Mouse (Mus musculus) kidney, postnatal 25 days (tissue): ENCODE results near the gene Tmprss3.

Experiments
- DNase-seq, 2 experiments: peaks; one replicate each; pipeline ENCODE4 v3.0.0; 2021; ENCODE audit warnings: mixed read lengths in 2 of 2

Tmprss3 gene

DNA sequence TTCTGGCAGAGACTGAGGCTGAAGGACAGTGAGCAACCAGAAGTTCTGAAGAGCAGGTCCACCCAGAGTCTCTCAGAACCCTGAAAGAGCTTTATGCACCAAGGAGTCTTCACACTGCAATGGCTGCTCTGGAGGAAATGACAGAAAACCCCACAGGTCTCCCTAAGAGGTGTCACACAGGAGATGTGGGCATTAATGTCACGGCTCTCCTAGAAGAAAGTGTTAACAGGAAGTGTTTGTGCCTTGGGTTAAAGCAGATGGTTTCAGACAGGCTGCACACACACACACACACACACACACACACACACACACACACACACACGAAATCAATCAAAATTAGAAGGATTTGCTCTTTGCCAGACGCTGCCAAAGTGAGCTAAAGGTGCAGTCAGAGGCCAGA, 62.5 kb downstream of the Tmprss3 start:
- DNase-seq = no peak

DNA sequence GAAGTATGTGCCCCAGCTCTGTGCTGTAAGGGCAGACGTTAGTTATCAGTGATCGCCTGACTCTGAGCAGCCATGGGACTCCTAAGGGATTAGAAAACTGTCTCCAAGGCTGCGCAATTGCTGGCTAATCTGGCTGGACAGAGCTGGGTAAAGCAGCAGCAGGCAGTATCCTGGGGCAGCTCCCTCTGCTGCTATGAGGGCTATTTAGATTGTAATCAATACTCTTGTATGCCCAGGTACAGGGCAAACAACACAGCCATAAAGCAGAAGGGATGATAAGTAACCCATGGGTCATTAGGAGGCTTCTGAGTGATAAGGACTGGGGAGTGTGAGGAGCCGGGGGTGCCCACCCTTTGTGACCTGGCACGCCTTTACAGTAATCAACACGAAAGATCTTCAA, 63.9 kb downstream of the Tmprss3 start:
- DNase-seq = no peak

DNA sequence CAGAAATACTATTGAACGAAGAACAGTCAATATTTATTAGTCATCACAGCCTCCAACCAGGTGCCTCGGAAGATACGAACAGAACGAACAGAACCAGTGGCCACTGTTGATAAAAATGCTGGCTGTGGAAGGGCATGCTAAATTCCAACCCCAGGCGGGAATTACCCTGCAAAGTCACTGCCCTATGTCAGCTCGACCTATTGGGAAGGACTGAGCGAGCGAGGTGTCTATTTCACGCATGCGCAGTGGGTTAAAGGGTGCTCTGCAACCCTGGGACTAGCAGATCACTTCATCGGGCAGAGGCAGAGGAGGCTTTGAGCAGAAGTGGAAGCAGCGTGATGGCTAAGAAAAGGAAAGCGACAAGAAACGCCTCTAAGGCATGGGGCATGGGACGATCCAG, 65.0 kb downstream of the Tmprss3 start:
- DNase-seq = no peak

DNA sequence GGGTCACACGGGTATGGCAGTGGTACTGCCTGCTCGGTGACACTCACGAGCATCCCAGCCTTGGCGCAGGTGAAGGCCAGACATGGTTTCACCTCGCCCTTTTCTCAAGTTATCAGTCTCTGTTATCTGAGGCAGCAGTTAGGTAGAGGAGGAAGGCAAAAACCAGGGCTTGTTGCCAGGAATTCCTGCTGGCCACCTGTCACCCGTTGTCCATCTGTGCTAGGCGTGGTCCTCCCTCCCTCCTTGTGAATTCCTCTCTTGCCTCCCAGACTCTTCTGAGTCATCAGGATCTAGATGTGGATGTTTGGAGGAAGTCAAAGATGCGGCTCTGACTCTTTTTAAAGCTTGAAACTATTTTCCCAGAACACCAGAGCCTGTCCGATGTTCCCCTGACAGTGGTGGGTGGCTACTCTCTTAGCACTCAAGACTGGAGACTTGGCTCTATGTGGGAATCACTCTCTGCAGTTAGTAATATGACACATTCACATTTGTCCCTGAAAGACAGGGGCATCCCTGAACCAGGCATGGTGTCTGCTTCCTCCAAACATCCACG, 67.4 kb downstream of the Tmprss3 start:
- DNase-seq = no peak

DNA sequence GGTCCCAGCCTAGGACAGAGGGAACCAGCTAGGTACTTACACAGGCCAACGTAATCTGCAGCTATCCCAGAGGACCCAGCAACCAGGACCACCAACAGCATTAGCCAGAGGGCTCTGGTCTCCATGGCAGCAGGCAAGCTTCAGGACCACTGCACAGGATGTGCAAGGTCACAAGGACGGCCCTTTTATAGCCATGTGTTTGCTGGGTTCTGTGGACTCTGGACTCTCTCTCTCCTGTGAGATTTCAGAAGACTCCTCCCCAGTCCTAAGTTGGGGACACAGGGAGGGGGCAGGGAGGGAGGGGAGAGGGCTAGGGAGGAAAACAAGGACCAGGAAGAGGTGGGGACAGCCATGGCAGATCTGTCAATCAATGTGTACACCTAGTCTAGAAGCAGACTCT, 69.3 kb downstream of the Tmprss3 start, which contains the start of gene Tff3:
Tff3 (minus strand) TSS at position 195 of the 400 bp plus-strand sequence.
- DNase-seq = no peak
